Mouse (Mus musculus) right cerebral cortex, adult 2 months (tissue): ENCODE measurements around the gene Ttyh2.

Source experiments
- DNase-seq, 2 experiments: peaks; one replicate each; pipeline ENCODE4 v3.0.0; 2021 to 2022; ENCODE audit warnings: low spot score in 2 of 2

Ttyh2 gene

GRCm38 (mm10) chr11:114764820-114765818 lies 89.9 kb downstream of the Ttyh2 start, which contains the start of gene Kif19a:
Kif19a (plus strand) TSS chr11:114765388.
- DNase-seq, result peak in 1 of 2 experiments; percentile 26

GRCm38 (mm10) chr11:114769911-114770310 lies 94.7 kb downstream of the Ttyh2 start:
- DNase-seq, result no peak
